Mouse (Mus musculus) T-helper 2 cell (primary cell): ENCODE data around the gene Fsd1l.

ENCODE experiments used
- in situ Hi-C: fragments of 300-600 bp; cut with MboI, MseI; formaldehyde crosslinking; loops from one replicate; pipeline ENCODE4 v1.15.1; 2025; ENCODE audit warnings: high pct_unique_total_duplicates

Gene Fsd1l

GRCm38 (mm10) chr4:53738956-53739616 lies 107.8 kb downstream of the Fsd1l start:
- in situ Hi-C loops: no loop called here

- in situ Hi-C loops: no loop called here
These were observed 118.6 kb downstream of the Fsd1l start for GRCm38 (mm10) chr4:53749831-53750230.

GRCm38 (mm10) chr4:53750391-53751120 lies 119.3 kb downstream of the Fsd1l start:
- in situ Hi-C loops: no loop called here
